Mouse (Mus musculus) adrenal gland (tissue): Measurements from ENCODE around the gene Tmub1.

Source experiments
- intact Hi-C: fragments of 180-260 bp; cut with DNase I; formaldehyde crosslinking; loops from one replicate; pipeline ENCODE4 v1.15.1; 2025

Gene Tmub1

DNA sequence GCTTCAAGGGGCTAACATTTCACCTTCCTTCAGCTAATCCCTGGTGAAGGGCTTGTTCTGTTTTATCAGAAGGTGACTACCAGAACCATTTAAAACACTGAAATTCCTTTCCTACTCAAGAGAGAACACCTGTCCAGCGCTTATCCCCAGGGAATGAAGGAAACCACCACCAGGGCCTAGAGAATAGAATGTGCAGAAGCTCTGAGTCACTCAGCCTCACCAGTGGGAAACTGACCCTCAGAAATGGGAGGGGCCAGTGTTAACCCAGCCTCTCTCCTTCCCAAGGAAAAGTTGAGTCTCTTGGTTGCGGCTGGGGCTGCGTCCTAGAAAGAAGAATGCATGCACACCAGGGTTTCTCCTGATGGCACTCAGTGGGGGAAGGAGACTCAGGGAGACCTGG, 7.4 kb upstream of the Tmub1 start:
- intact Hi-C loops, result no loop called here

DNA sequence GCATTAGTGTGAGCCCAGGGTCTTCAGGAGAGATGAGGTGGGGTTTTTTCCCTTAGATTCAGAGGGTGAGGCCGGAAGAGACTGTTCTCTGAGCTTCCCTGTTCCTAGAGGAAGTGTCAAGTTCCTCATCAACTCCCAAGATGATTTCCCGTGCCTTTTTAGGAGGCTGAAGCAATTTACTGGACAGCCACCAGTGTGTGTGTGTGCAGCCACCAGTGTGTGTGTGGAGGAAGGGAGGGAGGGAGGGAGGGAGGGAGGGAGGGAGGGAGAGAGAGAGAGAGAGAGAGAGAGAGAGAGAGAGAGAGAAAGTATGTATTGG, 6.3 kb upstream of the Tmub1 start:
- intact Hi-C loops, result no loop called here

DNA sequence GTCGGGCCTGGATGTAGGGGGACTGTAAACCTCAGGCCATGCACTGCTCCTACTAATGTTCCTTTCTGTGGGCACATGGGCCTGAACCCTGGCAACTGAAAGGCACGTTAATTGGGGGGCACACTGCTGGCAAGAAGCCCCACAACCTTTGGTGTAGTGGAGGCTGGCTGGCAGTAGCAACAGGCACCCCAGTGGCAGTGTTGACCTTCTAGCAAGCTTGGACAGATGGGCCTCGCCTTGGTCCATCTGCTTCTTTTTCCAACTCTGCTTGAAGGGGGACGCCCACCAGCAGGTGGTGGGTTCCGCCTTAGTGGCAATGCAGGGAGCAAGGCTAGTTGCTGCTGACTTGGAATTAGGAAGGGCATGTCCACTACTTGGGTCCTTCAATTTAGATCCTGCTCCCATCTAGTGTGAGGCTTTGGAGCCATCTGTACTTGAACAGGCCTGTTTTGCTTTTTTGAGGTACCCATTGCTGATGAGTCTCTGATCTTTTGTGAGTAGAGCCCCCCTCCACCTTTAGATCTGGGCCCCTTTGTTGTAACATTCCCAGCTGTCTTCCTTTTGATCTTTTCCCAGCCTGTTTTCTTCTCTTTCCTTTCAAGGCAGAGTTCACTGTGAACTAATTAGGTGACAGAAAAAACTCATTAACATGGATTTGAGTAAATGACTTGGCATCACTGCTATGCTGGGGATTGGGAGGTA, 5.8 kb upstream of the Tmub1 start:
- intact Hi-C loops, result no loop called here

DNA sequence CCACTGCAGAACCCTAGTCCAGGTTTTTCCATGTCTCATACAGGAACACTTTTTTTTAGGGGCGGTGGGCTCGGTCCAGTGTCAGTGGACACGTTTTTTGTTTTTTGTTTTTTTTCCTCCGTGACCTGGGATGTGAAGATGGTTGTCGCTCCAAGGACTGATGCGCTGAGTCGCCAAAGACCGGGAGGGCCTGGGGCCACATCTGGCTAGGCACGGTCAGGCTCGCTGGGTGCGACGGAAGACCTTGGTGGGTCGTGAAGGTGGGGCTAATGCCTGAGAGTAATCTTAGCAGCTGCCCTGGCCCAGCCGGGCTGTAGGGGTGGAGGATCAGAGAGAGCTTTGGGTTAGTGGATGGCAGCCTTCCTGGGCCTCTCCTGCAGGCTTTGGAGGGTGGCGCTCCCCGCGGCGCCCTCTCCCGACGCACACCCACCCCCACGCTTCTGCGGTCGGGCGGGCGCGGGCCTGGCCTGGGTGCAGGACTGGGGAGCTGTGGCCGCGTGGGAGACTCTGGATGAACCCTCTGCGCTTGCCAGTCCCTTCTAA, 5.1 kb upstream of the Tmub1 start:
- intact Hi-C loops, result no loop called here

DNA sequence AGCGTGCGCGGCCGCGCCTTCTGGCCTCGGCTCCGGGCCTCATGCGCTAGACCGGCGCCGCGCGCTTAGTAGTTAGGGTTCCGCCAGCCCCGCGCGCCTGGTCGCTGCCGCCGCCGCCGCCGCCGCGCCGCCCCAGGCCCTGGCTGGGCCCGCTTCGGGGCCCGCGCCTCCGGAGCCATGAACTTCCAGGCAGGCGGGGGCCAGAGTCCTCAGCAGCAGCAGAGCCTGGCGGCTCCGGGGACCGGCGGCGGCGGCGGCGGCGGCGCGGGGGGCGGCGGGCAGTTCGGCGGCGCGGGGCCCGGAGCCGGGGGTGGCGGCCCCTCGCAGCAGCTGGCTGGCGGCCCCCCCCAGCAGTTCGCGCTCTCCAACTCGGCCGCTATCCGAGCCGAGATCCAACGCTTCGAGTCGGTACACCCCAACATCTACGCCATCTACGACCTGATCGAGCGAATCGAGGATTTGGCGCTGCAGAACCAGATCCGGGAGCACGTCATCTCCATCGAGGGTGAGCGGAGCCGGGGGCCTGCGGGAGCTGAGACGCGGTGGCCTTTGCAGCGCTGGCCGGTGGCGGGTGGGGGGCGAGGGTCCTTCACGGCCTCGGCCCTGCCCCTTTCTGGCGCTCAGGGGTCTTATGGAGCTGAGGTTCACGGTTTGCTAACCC, 4.5 kb upstream of the Tmub1 start, which contains the start of gene Agap3:
Gene Agap3 (plus strand): TSS at position 148 of the 661 bp plus-strand sequence.
- intact Hi-C loops, result no loop called here

DNA sequence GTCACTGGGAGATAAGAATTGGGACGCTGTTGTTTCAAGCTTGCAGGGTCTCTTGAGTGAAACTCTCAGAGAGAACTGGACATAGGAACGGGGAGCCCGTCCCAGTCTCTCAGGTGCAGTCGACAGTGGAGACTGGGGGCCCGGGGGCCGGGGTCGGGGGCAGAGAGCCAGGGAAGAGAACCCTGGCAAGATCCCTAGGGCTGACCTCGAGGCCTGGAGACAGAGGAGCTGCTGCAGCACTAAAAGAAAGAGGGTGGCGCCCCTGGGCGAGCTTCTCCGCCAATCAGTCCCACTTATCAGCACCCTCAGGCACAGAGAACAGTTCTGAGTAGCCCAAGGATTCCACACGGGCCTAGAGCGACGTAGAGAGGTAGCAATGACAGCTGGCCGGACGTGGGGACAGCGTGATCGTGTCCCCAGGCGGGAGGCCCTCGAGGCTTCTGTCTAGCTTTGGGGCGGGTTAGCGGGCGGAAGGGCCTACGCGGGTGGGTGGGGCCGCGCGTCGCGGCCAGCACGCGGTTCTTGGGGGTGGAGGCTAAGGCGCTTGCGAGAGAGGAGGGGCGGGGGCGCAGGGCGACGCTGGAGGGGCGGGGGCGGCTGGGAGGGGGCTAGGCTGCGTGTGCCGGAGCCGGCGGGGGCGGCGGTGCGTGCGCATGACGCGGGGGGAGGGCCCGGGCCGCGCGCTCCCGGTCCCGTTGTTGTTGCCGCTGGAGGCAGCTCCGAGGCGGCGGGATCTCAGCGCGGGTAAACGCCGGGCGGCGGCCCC, 3.8 kb upstream of the Tmub1 start:
- intact Hi-C loops, result no loop called here

DNA sequence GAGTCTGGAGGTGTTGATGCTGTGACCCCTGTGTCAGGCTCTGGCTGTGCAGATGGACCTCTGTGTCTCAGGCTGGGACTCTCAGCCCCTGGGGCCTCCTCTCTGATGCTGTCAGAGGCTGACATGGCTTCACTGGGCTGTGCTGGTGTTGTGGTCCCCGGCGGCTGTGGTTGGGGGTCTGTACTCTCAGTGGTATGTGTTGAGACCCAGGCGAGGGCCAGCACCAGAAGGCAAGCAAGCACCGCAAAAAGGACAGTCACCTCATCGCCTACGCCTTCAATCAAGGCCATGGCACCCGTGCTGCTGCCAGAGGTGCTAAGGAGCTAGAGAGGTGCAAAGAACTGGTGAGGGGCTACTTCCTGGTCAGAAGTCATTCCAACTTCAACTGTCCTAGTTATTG, 1.0 kb downstream of the Tmub1 start:
- intact Hi-C loops, result no loop called here

DNA sequence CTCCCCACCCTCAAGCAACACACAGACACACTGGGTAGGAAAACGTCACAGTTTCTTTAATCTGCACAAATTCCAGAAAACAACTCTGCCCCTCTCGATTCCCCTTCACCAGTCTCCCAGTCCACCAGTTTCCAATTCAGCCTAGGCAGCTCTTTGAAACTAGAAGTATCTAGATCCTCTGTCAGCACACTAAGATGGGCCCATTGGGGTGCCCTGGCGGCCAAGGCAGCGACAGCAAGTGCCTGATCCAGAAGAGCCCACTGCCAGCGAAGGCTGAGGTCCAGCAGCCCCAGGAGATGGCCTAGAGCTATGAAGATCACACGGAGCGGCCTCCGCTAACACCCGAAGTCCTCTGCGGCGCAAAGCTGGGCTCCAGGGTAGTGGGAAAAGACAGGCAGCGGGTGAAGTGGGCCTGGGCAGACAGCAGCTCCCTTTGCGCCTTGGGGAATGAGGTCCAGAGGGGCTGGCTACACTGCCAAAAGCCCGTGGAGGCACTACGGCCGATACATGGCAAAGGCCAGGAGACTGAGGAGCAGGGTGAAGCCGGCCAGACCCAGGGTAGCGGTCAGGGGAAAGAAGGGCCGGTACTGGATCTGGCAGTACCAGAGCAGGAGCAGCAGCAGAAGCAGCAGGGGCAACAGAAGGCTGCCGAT, 2.1 kb downstream of the Tmub1 start:
- intact Hi-C loops, result no loop called here

DNA sequence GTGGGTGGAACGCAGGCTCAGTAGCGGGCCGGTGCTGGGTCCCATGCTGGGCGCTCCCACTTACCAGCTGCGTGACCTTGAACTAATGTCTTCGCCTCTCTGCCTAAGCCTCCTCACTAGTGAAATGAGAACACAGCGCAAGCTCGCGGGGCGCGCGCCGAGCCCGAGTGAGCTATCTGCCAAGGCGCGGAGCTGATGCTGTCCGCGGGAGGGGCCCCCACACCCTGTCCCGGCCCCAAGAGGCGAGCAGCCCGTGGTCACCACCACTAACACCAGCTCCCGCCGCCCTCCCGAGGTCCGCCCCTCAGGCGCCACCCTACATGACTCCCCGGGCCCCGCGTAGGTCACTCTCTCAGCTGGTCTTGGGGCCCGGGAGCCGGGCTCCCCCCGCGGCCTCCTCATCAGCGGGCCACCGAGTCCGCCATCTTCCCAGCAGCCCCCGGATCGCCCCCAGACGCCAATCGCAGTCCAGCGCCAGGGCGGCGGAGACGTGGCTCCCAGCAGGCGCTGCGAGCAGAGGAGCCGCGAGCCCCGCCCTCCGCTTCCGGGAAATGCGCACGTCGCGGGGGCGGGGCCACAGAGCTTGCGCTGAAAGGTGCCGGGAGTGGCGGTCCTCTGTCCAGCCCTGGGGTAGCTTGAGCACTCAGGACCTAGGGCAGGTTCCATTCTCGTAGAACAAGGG, 2.8 kb downstream of the Tmub1 start, which contains the start of gene Fastk:
Gene Fastk (minus strand): TSS at position 542 of the 682 bp plus-strand sequence.
- intact Hi-C loops, result no loop called here

DNA sequence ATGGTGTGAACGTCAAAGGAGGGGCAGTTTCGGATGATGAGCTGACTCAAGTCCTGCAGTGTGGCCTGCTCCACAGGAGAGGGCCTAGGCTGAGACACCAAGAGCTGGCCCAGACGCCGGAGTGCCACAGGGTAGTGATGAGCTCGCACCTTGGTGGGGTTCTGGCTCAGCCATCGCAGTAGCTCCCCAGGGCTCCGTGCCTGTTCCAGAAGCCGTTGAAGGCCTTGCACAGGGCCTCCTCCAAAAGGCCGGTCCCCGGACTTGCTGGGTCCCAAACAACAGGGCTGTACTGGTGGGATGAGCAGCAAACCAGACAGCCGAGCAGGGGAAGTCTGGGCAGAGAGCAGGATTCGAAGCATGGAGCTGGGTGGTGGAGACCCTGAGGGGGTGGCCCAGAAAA, 3.7 kb downstream of the Tmub1 start:
- intact Hi-C loops, result no loop called here

DNA sequence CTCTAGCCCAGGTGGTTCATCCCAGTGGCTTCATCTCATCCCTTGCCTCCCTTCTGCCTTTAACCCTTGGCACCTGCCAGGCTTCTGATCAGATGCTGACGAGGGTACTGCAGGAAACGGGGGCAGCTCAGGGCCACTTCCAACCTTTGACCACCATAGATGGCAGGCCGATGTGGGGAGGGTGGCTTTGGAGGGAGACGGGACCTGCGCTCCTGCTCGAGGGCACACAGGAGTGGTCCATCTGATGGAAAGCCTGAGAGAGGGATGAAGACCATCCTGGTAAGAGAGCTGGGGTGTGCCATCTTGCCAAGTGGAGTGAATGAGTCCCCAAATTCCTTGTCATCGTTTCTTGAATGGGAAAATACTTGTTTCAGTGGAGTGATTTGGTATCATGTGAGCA, 4.5 kb downstream of the Tmub1 start:
- intact Hi-C loops, result no loop called here

DNA sequence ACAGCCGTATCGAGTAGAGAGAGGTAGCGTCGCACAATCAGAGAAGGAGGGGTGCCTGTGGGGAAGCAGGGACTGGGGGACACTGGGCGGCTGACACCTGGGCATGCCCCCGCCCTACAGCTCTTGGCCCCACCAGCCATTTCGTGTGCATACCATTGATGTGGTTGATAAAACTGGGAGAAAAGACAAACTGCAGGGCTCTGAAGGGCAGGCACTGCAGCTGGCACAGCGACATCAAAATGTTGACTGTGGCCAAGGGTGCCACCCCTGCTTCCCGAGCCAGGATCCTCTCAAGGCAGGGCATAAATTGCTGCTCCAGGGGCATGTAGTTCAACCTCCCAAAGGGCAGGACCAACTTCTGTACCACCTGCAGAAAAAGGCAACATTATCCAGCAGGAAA, 5.6 kb downstream of the Tmub1 start:
- intact Hi-C loops, result no loop called here

DNA sequence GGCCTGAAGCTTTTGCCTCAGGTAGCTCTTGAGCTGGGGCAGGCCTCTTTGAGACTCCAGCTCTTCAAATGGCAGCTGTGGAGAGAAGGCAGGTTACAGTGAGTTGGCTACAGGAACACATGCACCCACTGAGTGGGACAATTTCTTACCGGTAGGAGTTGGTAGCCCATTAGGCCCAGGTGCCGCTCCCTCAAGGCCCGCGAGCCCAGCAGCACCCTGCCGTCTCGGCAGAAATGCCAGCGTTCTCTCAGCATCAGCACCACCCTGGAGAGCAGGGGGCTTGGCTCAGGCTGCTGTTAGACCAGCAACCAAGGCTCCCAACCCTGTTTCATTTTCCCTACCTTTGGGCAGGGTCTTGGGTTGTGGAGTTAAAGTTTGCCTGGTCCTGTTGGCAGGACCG, 6.5 kb downstream of the Tmub1 start:
- intact Hi-C loops, result no loop called here

DNA sequence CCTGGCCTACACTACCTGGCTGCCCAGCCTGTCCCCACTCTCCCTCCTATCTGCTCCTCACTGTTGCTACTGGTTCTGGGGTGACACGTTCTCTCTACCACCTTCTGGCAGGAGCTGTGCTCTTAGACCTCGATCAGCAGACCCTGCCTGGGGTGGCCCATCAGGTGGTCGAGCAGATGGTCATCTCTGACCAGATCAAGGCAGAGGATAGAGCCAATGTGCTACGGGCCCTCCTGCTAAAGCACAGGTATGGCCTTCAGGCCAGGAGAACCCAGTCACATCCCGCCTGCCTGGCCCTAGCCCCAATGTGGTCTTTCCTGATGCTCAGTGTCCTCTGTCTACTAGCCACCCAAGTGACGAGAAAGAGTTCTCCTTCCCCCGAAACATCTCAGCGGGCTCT, 13.7 kb downstream of the Tmub1 start:
- intact Hi-C loops, result no loop called here

DNA sequence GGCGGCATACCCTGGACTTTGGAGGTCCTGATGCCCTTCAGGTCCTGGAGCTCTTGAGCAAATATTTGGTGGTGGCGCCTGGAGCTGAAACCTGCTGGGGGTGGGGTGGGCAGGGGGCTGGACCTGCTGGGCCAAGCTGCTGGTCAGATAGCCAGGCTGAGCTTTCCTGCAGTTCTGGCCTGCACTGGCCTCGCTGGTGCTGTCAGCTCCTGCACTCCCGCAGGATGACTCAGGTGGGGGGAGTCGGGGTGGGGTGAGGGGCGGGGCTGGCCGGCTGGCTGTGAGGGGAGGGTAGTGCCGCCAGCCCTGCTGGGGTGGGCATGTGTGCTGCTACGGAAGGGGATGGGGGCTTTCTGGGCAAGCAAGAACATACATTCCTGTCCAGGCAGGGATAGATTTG, 19.1 kb downstream of the Tmub1 start:
- intact Hi-C loops, result no loop called here

DNA sequence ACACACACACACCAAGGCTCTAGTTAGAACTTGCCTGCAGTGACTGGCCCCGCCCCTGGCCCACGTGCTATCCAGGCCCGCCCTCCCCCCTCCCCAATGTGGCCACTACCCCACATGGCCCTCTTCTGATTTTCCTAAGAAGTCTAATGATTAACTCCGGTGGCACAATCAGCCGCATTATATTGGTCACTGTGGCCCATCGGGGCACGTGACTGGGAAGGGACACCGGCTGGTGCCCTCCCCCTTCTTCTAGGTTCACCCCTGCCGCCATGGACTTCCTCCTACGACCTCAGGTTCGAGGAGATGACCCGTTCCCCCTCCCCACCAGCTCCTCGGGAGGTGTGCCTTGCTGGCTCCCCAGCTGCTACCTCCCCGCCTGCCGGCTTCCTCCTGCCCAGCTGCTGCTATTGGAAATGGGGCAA, 19.7 kb downstream of the Tmub1 start:
- intact Hi-C loops, result no loop called here

DNA sequence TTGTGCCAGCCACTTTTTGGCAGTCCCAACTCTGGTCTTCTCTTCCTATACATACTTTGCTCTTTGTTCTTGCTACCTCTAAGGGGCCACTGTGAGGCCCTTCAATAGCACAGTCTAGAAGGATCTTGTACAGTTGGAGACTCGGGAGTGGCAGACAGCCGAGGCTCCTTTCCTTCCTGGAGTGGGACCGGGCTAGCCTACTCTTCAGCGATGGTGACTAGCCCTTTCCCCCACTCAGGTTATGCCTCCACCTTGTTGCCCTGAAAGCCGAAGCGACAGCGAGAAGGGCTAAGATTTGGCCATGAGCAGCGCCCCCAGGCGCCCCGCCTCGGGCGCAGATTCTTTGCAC, 20.4 kb downstream of the Tmub1 start:
- intact Hi-C loops, result no loop called here

DNA sequence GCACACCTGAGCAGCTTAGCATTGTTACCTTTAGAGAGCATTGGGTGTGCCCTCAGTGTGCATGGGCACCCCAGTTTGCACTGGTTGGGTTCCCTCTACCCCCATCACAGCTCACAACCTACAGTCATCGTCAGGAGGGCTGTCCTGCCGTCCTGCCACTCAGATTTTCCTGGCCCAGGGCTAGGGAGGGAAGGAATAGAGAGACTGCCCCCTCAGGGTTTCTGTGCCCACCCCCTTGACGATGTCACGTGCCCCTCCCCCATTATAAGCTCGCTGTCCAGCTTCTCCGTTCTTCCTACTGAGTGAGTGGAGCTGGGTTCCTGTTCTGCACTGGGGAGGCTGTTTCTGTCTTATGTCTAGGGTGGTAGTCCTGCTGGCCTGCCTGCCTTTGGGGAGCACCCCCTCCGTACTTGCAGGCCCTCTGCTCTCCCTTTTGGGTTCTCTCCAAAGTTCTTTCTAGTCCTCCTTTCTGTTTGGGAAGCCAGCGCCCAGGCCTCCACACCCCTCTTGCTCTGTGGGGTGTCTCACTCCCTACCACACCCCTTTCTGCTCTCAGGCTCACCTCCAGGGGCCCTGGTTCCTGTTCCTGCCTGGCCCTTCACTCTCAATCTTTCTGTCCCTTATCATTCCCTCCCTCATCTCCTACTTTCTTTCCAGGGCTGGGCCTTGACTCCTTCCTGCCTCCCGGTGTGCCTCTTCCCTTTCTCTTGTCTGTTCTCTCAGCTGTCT, 20.9 kb downstream of the Tmub1 start:
- intact Hi-C loops, result no loop called here

DNA sequence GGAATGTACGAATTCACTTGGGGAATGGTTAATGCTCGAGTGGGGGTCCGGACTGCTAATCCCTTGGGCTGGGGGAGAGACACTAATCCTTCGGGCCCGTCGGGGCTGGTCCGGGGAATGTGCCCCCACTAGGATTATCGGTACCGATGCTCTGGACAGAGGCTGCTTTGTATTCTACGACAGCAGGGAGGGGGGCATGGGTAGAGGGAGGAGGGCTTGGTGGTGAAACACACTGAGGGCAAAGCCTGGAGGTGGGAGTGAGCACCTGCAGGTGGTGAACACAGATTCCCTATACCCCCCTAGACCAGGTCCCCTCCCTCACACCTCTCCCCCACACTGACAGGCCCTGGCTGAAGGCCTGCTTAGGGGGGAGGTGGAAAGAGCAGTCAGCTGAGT, 21.6 kb downstream of the Tmub1 start:
- intact Hi-C loops, result no loop called here

DNA sequence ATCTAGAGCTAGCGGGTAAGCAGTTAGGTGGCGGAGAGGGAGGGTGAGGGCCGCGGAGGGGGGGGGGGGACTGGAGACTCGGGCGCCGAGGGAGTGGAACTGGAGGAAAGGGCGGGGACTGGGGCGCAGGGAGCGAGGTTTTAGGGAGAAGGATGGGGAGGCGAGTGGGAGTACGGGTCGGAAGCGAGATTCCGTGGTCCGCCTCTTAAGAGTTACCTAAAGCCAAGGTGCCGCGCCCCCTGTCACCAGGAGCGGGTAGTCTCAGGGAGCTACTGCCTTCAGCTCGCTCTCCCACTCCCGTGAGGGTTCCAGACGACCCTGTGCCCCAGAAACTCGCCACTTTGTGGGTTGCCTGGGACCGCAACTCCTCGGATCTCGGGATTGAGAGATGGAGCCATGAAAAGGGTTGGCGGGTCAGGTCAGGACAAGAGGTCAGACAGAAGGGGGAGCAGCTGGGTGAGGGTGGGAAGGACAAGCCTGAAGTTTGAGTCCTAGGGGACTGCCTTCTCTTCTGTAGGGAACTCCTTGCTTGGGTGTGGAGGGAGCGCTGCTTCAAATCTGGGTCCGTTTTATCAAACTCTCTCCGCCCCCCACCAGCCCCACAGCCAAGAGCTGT, 22.1 kb downstream of the Tmub1 start:
- intact Hi-C loops, result no loop called here
